Mouse (Mus musculus) small intestine, adult 10 weeks (tissue): ENCODE data around the gene Thumpd3. TPM values are rescaled to one million over a fixed set of nuclear protein-coding genes. Genes with fewer than 3 reads are reported as not detected.

Source experiments
- polyA plus RNA-seq: library from polyadenylated mRNA; stranded (reverse); fragments of 350-450 nt; fragmentation: Illumina TruSeq; extraction: RNeasy Lipid Tissue Mini Kit (QIAGEN cat#74804); gene quantifications from one replicate; pipeline ENCODE4 v1.2.3, GENCODE M21; 2014; ENCODE audit warnings: low replicate concordance

Gene Thumpd3
- polyA plus RNA-seq: 104 TPM

DNA sequence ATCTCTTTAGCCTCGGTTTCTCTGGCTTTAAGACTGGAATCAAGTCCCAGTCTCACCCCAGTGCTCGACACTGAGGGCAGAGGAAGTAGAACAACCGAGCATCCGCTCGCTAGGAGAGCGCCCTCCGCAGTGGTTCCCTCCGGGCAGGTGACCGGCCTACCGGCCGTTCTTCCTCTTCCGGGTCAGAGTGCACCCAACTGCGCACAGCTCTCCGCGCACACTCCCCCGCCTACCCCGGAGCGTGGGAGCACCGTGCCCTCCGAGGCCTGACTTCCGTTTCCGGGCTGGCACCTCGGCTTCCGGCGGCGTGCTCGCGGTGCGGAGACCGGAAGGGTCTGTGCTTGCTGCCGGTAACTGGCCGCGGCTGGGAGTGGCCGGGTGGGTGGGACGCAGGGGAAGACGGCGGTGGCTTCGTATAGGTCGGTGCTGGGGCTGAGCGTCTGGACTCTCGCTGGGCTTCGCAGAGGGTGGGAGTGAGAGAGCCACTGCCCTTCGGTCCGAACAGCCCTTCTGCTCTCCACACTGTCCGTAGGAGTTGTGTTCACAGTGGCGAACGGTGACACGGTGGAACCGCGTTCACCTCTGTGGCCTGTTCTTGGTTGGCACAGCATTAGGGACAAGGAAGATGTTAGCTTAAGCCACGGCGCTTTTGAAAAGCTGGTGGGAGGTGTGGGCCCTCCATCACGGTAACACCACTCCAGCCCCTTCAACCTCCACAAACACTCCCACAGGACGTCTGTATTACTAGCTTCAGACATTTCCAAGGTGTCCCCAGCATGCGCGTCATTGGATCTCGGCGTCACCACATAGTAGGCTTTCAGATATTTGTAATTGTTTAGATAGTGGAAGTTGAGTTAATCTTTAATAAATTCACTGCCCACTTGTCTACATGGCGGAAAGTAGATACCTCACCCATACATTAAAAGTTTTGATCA, at the start of gene Thumpd3:
Thumpd3 (plus strand) TSS at position 185 of the 935 bp plus-strand sequence.

DNA sequence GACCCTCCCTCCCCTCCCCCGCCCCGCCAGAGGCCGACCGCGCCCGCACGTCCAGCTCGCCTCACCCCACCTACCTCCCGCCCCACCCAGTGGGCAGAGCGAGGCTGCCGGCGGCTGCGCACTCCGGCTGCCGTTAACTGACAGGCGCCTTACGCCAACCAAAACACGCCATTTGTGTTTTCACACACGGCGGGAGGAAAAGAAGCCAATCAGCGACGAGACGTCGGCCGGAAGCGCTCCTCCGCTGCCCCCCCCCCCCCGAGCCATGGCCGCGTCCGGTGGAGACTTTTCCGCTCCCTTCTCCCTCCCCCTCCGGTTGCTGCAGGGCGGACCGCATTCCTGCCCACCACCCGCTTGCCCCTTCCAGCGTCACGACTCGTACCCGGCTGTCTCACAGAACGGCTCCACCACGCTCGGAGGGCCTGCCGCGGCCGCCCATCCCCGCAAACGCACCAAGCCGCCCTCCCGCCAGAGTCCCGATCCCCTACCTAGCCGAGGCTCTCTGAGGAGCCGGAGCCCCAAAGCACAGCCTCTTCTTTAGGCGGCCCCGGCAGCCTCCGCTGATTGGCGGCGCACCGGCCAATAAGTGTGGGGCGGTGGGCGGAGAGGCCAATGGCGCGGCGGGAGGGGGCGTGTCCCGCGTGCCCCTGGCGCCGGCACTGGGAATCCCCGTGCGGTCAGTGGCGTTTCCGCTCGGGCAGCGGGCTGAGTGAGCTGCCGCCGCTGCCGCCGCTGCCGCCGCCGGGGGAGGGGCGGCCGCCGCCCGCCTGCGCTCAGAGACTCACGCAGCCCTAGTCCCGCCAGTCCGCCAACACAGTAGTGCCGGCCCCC, 30.9 kb downstream of the Thumpd3 start, which contains the start of gene Setd5:
Setd5 (plus strand) TSS at position 680 of the 831 bp plus-strand sequence.

Other genes with a start within 250 kb of the Thumpd3 start
- 1.0 TPM for gene Srgap3, start 99.0 kb upstream of the Thumpd3 start, polyA plus RNA-seq
- 76.9 TPM for gene Setd5, start 31.1 kb downstream of the Thumpd3 start, polyA plus RNA-seq
- gene Lhfpl4, start 149.2 kb downstream of the Thumpd3 start, polyA plus RNA-seq: not detected
- gene Mtmr14, start 191.6 kb downstream of the Thumpd3 start, polyA plus RNA-seq: 12.6 TPM
- not detected for gene Cpne9, start 236.1 kb downstream of the Thumpd3 start, polyA plus RNA-seq